Mouse (Mus musculus): ENCODE data around the gene Gcm1. TPM values are rescaled to one million over a fixed set of nuclear protein-coding genes. Genes with fewer than 3 reads are reported as not detected.
A peak's percentile ranks its signal among the peaks of the same experiment; 100 is the strongest.

Gcm1 gene
- total and polyA plus RNA-seq, 3 experiments: 0.05 TPM; not detected in 2

DNA sequence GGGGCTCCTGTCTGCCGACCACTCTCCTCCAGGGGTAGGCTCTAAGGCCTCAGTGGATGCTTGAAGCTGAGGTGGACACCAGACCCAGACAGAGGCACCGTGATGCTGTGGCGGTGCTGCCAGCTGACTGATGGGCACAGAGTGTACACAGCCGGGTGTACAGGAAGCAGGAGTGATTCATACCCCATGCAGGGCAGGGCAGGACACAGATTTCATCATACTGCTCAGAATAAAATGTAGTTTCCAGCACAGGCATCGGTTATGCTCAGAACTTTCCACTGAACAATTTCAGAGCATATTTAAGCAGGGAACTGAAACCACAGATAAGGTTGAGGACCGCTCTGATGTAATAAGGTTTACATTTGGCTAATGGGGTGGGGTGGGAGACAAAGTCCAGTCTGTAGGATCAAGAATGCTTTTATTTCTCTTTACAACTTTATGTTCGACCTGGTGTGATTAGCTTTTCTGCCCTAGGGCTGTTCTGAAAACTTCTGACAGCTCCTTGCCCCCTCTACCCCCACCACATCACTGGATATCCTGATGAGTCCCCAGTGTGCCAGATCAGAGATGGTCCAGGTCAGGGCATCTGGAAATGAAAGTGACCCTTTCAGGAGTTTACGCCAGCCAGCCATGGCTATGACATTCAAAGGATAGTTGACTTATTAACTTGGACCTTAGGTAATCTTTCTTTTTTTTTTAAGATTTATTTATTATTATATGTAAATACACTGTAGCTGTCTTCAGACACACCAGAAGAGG, 29.4 kb upstream of the Gcm1 start:
- Histone ChIP-seq H3K9me3 (replicated peaks) (no peaks in the 10 kb centered on the region), H3K4me3 (ENCODE audit: low read depth, low read length) (no peak overlapping the region), H3K27me3 (ENCODE audit: insufficient read depth, low read length) (peaks cover 32% of the 10 kb centered on the region), H3K36me3 (replicated peaks) (no peaks in the 10 kb centered on the region), H3K4me1 (ENCODE audit: insufficient read depth, low read depth, low read length) (peaks cover 16% of the 10 kb centered on the region)
- no peak for DNase-seq (ENCODE audit: low spot score)
- no peak for ATAC-seq (ENCODE audit: extremely low read depth, insufficient number of reproducible peaks, low FRiP score, poor library complexity, severe bottlenecking)
- TF ChIP-seq GATA1 (IDR thresholded peaks at IDR 0.05; ENCODE audit: borderline replicate concordance, low read length): no peak
- TF ChIP-seq POLR2AphosphoS5 (IDR thresholded peaks at IDR 0.05; ENCODE audit: insufficient replicate concordance, low read depth, low read length): no peak
- TF ChIP-seq CTCF (IDR thresholded peaks at IDR 0.05; ENCODE audit: low read depth, low read length): no peak
- TF ChIP-seq GATA2 (IDR thresholded peaks at IDR 0.05; ENCODE audit: borderline replicate concordance, low read depth, low read length): no peak
- no peak for TF ChIP-seq TAL1 (conservative IDR thresholded peaks at IDR 0.05; ENCODE audit: low read depth, low read length)

- H3K9me3 ChIP-seq (replicated peaks): no peaks in the 10 kb centered on the region
- ATAC-seq (ENCODE audit: extremely low read depth, insufficient number of reproducible peaks, low FRiP score, poor library complexity, severe bottlenecking): no peak
- peaks cover 25% of the 10 kb centered on the region for H3K27me3 ChIP-seq (ENCODE audit: insufficient read depth, low read length)
- H3K4me1 ChIP-seq (ENCODE audit: insufficient read depth, low read depth, low read length): peaks cover 11% of the 10 kb centered on the region
- TF ChIP-seq CTCF (IDR thresholded peaks at IDR 0.05; ENCODE audit: low read depth, low read length) (peak; percentile 86), GATA2 (IDR thresholded peaks at IDR 0.05; ENCODE audit: borderline replicate concordance, low read depth, low read length) (no peak), GATA1 (IDR thresholded peaks at IDR 0.05; ENCODE audit: borderline replicate concordance, low read length) (no peak)
- no peak overlapping the region for H3K4me3 ChIP-seq (ENCODE audit: low read depth, low read length)
- H3K36me3 ChIP-seq (replicated peaks): no peaks in the 10 kb centered on the region
- no peak for DNase-seq (ENCODE audit: low spot score)
These were observed 26.9 kb upstream of the Gcm1 start for GRCm38 (mm10) chr9:78024823-78025222.

DNA sequence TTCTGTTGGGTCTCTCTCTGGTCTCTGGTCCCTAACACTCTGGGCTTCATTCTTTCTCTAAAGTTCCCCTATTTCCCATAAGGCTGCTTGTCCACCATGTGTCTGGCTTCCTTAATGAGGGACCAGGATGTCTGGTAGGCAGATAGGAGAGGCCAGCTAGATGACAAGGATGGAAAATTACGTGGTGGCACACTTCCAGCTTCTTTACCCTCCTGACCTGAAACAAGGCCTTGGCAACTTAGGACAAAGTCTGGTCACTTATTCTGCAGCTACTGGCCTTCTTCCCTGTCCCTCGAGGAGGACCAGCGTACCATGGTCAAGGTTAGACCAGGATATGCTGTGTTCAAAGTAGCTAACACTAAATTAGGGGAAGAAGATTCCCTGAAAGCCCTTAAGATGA, 24.6 kb upstream of the Gcm1 start:
- no peaks in the 10 kb centered on the region for H3K36me3 ChIP-seq (replicated peaks)
- no peak for ATAC-seq (ENCODE audit: extremely low read depth, insufficient number of reproducible peaks, low FRiP score, poor library complexity, severe bottlenecking)

DNA sequence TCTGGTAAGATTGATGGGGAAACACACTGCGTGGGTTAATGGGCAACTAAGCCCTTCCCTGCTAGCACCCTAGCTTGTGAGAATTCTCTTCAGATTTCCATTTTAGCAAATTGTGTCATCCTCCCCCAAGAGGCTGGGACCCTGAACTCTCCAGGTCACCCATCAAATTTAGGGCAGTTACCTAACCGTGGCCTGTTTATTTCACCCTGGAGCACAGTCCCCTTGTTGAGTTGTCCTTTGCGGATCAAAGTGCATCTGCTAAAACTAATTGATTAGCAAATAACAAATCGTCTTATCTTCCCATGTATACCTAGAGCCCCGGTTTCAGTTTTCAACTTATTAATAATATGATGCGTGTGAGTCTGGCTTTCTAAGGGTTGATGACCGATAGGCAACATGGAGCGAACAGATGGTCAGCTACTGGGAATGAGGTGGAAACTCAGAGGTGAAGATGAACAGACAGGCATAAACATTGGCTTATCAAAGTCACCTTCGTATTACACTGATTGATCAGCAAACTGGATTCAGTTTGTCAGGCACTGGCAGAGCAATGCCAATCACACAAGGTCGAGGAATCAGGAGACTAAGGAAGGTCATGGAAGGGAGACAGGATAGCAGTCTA, 20.8 kb upstream of the Gcm1 start:
- no peak for ATAC-seq (ENCODE audit: extremely low read depth, insufficient number of reproducible peaks, low FRiP score, poor library complexity, severe bottlenecking)
- no peak for DNase-seq (ENCODE audit: low spot score)
- no peaks in the 10 kb centered on the region for H3K4me1 ChIP-seq (ENCODE audit: insufficient read depth, low read depth, low read length)
- no peaks in the 10 kb centered on the region for H3K36me3 ChIP-seq (replicated peaks)
- no peak for TF ChIP-seq GATA1 (IDR thresholded peaks at IDR 0.05; ENCODE audit: borderline replicate concordance, low read length)
- TF ChIP-seq GATA2 (IDR thresholded peaks at IDR 0.05; ENCODE audit: borderline replicate concordance, low read depth, low read length): no peak
- TF ChIP-seq TAL1 (conservative IDR thresholded peaks at IDR 0.05; ENCODE audit: low read depth, low read length): no peak
- TF ChIP-seq POLR2AphosphoS5 (IDR thresholded peaks at IDR 0.05; ENCODE audit: insufficient replicate concordance, low read depth, low read length): no peak
- no peak for TF ChIP-seq CTCF (IDR thresholded peaks at IDR 0.05; ENCODE audit: low read depth, low read length)
- no peaks in the 10 kb centered on the region for H3K9me3 ChIP-seq (replicated peaks)
- no peak overlapping the region for H3K4me3 ChIP-seq (ENCODE audit: low read depth, low read length)
- peaks cover 11% of the 10 kb centered on the region for H3K27me3 ChIP-seq (ENCODE audit: insufficient read depth, low read length)

More for the DNA sequence above, 24.6 kb upstream of the Gcm1 start:
- Histone ChIP-seq H3K4me3 (ENCODE audit: low read depth, low read length) (no peak overlapping the region), H3K4me1 (ENCODE audit: insufficient read depth, low read depth, low read length) (peaks cover 3% of the 10 kb centered on the region; the same call in 1 of the 2 replicates), H3K27me3 (ENCODE audit: insufficient read depth, low read length) (peaks cover 8% of the 10 kb centered on the region), H3K9me3 (replicated peaks) (no peaks in the 10 kb centered on the region)
- DNase-seq (ENCODE audit: low spot score): no peak
- TF ChIP-seq GATA1 (IDR thresholded peaks at IDR 0.05; ENCODE audit: borderline replicate concordance, low read length) (no peak), CTCF (IDR thresholded peaks at IDR 0.05; ENCODE audit: low read depth, low read length) (no peak), POLR2AphosphoS5 (IDR thresholded peaks at IDR 0.05; ENCODE audit: insufficient replicate concordance, low read depth, low read length) (no peak), TAL1 (conservative IDR thresholded peaks at IDR 0.05; ENCODE audit: low read depth, low read length) (no peak), GATA2 (IDR thresholded peaks at IDR 0.05; ENCODE audit: borderline replicate concordance, low read depth, low read length) (no peak)

GRCm38 (mm10) chr9:78032930-78033329, 18.8 kb upstream of the Gcm1 start:
- ATAC-seq (ENCODE audit: extremely low read depth, insufficient number of reproducible peaks, low FRiP score, poor library complexity, severe bottlenecking) (no peak), DNase-seq (ENCODE audit: low spot score) (no peak)
- no peak overlapping the region for H3K4me3 ChIP-seq (ENCODE audit: low read depth, low read length)
- H3K27me3 ChIP-seq (ENCODE audit: insufficient read depth, low read length): peaks cover 14% of the 10 kb centered on the region
- TF ChIP-seq POLR2AphosphoS5 (IDR thresholded peaks at IDR 0.05; ENCODE audit: insufficient replicate concordance, low read depth, low read length): no peak
- TF ChIP-seq GATA2 (IDR thresholded peaks at IDR 0.05; ENCODE audit: borderline replicate concordance, low read depth, low read length): no peak
- no peak for TF ChIP-seq CTCF (IDR thresholded peaks at IDR 0.05; ENCODE audit: low read depth, low read length)
- no peak for TF ChIP-seq GATA1 (IDR thresholded peaks at IDR 0.05; ENCODE audit: borderline replicate concordance, low read length)
- no peak for TF ChIP-seq TAL1 (conservative IDR thresholded peaks at IDR 0.05; ENCODE audit: low read depth, low read length)
- H3K4me1 ChIP-seq (ENCODE audit: insufficient read depth, low read depth, low read length): no peaks in the 10 kb centered on the region
- no peaks in the 10 kb centered on the region for H3K36me3 ChIP-seq (replicated peaks)
- H3K9me3 ChIP-seq (replicated peaks): no peaks in the 10 kb centered on the region

DNA sequence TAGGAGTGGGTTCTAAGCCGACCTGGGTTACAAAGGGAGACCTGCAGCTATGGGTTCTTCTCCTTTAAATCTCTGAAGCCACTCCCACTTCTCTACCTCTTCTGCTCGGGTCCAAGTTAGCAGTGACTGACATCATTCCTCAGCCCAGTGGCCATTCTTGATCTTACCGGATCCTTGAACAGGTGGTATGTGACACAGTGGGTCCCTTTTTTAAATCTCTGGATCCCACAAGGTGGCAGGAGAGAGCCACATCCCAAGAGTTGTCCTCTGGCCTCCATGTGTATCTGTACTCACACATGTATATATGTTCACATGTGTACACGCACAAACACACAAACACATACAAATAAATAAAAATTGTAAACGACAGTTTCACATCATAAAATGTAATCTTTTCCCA, 16.4 kb upstream of the Gcm1 start:
- Histone ChIP-seq H3K4me3 (ENCODE audit: low read depth, low read length) (no peak overlapping the region), H3K36me3 (replicated peaks) (no peaks in the 10 kb centered on the region), H3K4me1 (ENCODE audit: insufficient read depth, low read depth, low read length) (no peaks in the 10 kb centered on the region), H3K9me3 (replicated peaks) (no peaks in the 10 kb centered on the region), H3K27me3 (ENCODE audit: insufficient read depth, low read length) (peaks cover 14% of the 10 kb centered on the region)
- DNase-seq (ENCODE audit: low spot score) (no peak), ATAC-seq (ENCODE audit: extremely low read depth, insufficient number of reproducible peaks, low FRiP score, poor library complexity, severe bottlenecking) (no peak)
- TF ChIP-seq CTCF (IDR thresholded peaks at IDR 0.05; ENCODE audit: low read depth, low read length): no peak
- TF ChIP-seq GATA1 (IDR thresholded peaks at IDR 0.05; ENCODE audit: borderline replicate concordance, low read length): no peak
- no peak for TF ChIP-seq TAL1 (conservative IDR thresholded peaks at IDR 0.05; ENCODE audit: low read depth, low read length)
- no peak for TF ChIP-seq POLR2AphosphoS5 (IDR thresholded peaks at IDR 0.05; ENCODE audit: insufficient replicate concordance, low read depth, low read length)
- TF ChIP-seq GATA2 (IDR thresholded peaks at IDR 0.05; ENCODE audit: borderline replicate concordance, low read depth, low read length): no peak
